In the genomic region with DNA sequence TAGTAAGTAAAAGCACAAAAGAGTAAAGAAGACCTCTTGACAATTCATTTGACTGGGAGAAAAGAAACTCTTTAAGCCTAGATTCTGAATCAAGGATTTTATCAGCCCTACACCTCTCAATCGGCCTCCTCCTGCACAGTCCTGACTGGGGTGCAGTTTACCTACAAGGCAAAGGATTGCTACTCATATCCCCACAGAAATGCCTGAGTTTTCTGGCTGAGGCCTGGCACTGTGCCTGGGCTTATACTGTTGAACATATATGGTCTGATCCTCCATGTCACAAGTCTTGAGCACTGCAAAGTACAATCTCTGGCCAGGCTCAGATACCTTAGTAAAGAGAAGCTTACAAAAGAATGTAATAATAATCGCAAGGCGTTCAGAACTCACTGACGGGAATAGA, we compare ENCODE assay signal across 14 mouse cellular contexts.
"Had no signal": no experiment of that assay in that cellular context is flagged by ENCODE, and none has a peak within 500 bp of the region (broad histone marks: within the 10 kb centered on the region; RNA-seq: fewer than 3 reads in every experiment).

No protein-coding gene starts in this region.

- H3K36me3 ChIP-seq: liver, embryonic 13.5 days; midbrain, embryonic 15.5 days; neural tube, embryonic 12.5 days had no signal

- H3K27me3 ChIP-seq: limb, embryonic 12.5 days; liver, embryonic 13.5 days; megakaryocyte, embryonic 14.5 days; midbrain, embryonic 15.5 days; neural tube, embryonic 12.5 days had no signal

- H3K9me3 ChIP-seq: limb, embryonic 12.5 days; liver, embryonic 13.5 days; megakaryocyte, embryonic 14.5 days; midbrain, embryonic 15.5 days; neural tube, embryonic 12.5 days had no signal

- H3K4me3 ChIP-seq: layer of hippocampus, adult 2 months; limb, embryonic 12.5 days; liver, embryonic 13.5 days; megakaryocyte, embryonic 14.5 days; midbrain, embryonic 15.5 days; neural tube, embryonic 12.5 days had no signal

- DNase-seq: kidney, postnatal 4 days; liver; liver, embryonic 13.5 days; liver, postnatal 0 days; lung, postnatal 14 days; thymus, postnatal 36 days had no signal

- H3K27ac ChIP-seq: kidney, postnatal 0 days; layer of hippocampus, adult 2 months; limb, embryonic 12.5 days; liver, embryonic 13.5 days; macrophage; midbrain, embryonic 15.5 days; neural tube, embryonic 12.5 days had no signal

- H3K4me1 ChIP-seq: liver, embryonic 13.5 days; megakaryocyte, embryonic 14.5 days; neural tube, embryonic 12.5 days had no signal

- H3K4me2 ChIP-seq: limb, embryonic 12.5 days; liver, embryonic 13.5 days; midbrain, embryonic 11.5 days; midbrain, embryonic 15.5 days; neural tube, embryonic 12.5 days had no signal

- ATAC-seq: liver, postnatal 0 days; midbrain, embryonic 15.5 days had no signal

- H3K9ac ChIP-seq: limb, embryonic 12.5 days; liver, embryonic 13.5 days; liver, postnatal 0 days; midbrain, embryonic 15.5 days; neural tube, embryonic 12.5 days had no signal
